Mouse (Mus musculus): Measurements from ENCODE around the gene Myg1.

The Myg1 gene

GRCm38 (mm10) chr15:102386640-102387039 lies 55.1 kb downstream of the Myg1 start:
- peak in 1 of 2 experiments; percentile 22 for DNase-seq
